Mouse (Mus musculus) mouse trophoblast stem cell (cell line): ENCODE data around the gene Slc29a4.

ENCODE experiments used
- in situ Hi-C, 2 experiments: fragments of 300-500 bp; cut with MseI, MboI; formaldehyde crosslinking; loops; 2 replicates in 1 of 2; 3 replicates in 1 of 2; pipeline ENCODE4 v1.15.1; 2025

The Slc29a4 gene

GRCm38 (mm10) chr5:142696258-142696657 is 3.9 kb downstream of the Slc29a4 start:
- in situ Hi-C loops = no loop called here

- in situ Hi-C loops = no loop called here
Observed at GRCm38 (mm10) chr5:142696865-142697264, 4.6 kb downstream of the Slc29a4 start.

- in situ Hi-C loops = no loop called here
Observed at GRCm38 (mm10) chr5:142697742-142698141, 5.4 kb downstream of the Slc29a4 start.

GRCm38 (mm10) chr5:142700842-142701589 is 8.7 kb downstream of the Slc29a4 start:
- in situ Hi-C loops = no loop called here

- in situ Hi-C loops = no loop called here
Observed at GRCm38 (mm10) chr5:142701651-142702510, 9.6 kb downstream of the Slc29a4 start.

GRCm38 (mm10) chr5:142702511-142703138 is 10.3 kb downstream of the Slc29a4 start:
- in situ Hi-C loops = no loop called here

GRCm38 (mm10) chr5:142703569-142703968 is 11.3 kb downstream of the Slc29a4 start:
- in situ Hi-C loops = no loop called here

GRCm38 (mm10) chr5:142707709-142708108 is 15.4 kb downstream of the Slc29a4 start:
- in situ Hi-C loops = no loop called here

GRCm38 (mm10) chr5:142709436-142709835 is 17.1 kb downstream of the Slc29a4 start:
- in situ Hi-C loops = no loop called here

GRCm38 (mm10) chr5:142712373-142712772 is 20.1 kb downstream of the Slc29a4 start:
- in situ Hi-C loops = loop anchor here in 1 of 2 experiments (10.0 kb wide), 1 partner anchor 158 kb away; the partner anchor contains the start of gene Radil

- in situ Hi-C loops = loop anchor here in 1 of 2 experiments (10.0 kb wide), 1 partner anchor 159 kb away; the partner anchor contains the start of gene Radil
Observed at GRCm38 (mm10) chr5:142713966-142714365, 21.7 kb downstream of the Slc29a4 start.

GRCm38 (mm10) chr5:142715059-142715458 is 22.7 kb downstream of the Slc29a4 start:
- in situ Hi-C loops = loop anchor here in 1 of 2 experiments (10.0 kb wide), 1 partner anchor 160 kb away; the partner anchor contains the start of gene Radil

- in situ Hi-C loops = loop anchor here in 1 of 2 experiments (10.0 kb wide), 1 partner anchor 161 kb away; the partner anchor contains the start of gene Radil
Observed at GRCm38 (mm10) chr5:142716056-142716455, 23.7 kb downstream of the Slc29a4 start.

- in situ Hi-C loops = loop anchor here in 1 of 2 experiments (10.0 kb wide), 1 partner anchor 163 kb away; the partner anchor contains the start of gene Radil
Observed at GRCm38 (mm10) chr5:142718037-142718436, 25.7 kb downstream of the Slc29a4 start.

- in situ Hi-C loops = loop anchor here in 1 of 2 experiments (10.0 kb wide), 1 partner anchor 164 kb away; the partner anchor contains the start of gene Radil
Observed at GRCm38 (mm10) chr5:142718486-142718885, 26.2 kb downstream of the Slc29a4 start.

- in situ Hi-C loops = loop anchor here in 1 of 2 experiments (10.0 kb wide), 1 partner anchor 165 kb away; the partner anchor contains the start of gene Radil
Observed at GRCm38 (mm10) chr5:142719897-142720296, 27.6 kb downstream of the Slc29a4 start.

- in situ Hi-C loops = no loop called here
Observed at GRCm38 (mm10) chr5:142723520-142724133, 31.3 kb downstream of the Slc29a4 start.

- in situ Hi-C loops = no loop called here
Observed at GRCm38 (mm10) chr5:142724265-142724664, 32.0 kb downstream of the Slc29a4 start.

GRCm38 (mm10) chr5:142726748-142727147 is 34.4 kb downstream of the Slc29a4 start:
- in situ Hi-C loops = no loop called here

GRCm38 (mm10) chr5:142728301-142728700 is 36.0 kb downstream of the Slc29a4 start:
- in situ Hi-C loops = no loop called here

GRCm38 (mm10) chr5:142730295-142730694 is 38.0 kb downstream of the Slc29a4 start:
- in situ Hi-C loops = no loop called here
